Mouse (Mus musculus) adrenal gland, adult 2 months (tissue): ENCODE measurements around the gene Ndufa5. TPM values are rescaled to one million over a fixed set of nuclear protein-coding genes. Genes with fewer than 3 reads are reported as not detected.

Experiments
- DNase-seq: peaks from one replicate; pipeline ENCODE4 v3.0.0; 2021
- long read RNA-seq: library from polyadenylated mRNA; stranded (forward); transcript quantifications from one replicate; pipeline ENCODE4 v2.0.0, GENCODE M21; 2021
- polyA plus RNA-seq: library from polyadenylated mRNA; depleted of rRNA; stranded (reverse); fragments of >200 nt; gene quantifications from 2 replicates; pipeline ENCODE4 v1.2.3, GENCODE M21; 2012; rRNA removed
- total RNA-seq, 2 experiments: library from RNA; stranded (reverse); gene quantifications; 2 replicates each; pipeline ENCODE4 v1.2.3; 2021

The Ndufa5 gene
- total RNA-seq (100 to 1,000 TPM; 305 to 386 TPM), polyA plus RNA-seq (0.34 and 0.90 TPM in 2 replicates)
- long read RNA-seq, transcript Ndufa5-202 (4 exons, 315 nt) = minor isoform, 8 of 302 reads
- long read RNA-seq, transcript Ndufa5-201 (5 exons, 875 nt) = major isoform, 215 of 302 reads
- long read RNA-seq, partial matches to known transcripts = 70 of 302 reads
- long read RNA-seq, other reads (novel, unspliced or antisense) = 6 of 302 reads

DNA sequence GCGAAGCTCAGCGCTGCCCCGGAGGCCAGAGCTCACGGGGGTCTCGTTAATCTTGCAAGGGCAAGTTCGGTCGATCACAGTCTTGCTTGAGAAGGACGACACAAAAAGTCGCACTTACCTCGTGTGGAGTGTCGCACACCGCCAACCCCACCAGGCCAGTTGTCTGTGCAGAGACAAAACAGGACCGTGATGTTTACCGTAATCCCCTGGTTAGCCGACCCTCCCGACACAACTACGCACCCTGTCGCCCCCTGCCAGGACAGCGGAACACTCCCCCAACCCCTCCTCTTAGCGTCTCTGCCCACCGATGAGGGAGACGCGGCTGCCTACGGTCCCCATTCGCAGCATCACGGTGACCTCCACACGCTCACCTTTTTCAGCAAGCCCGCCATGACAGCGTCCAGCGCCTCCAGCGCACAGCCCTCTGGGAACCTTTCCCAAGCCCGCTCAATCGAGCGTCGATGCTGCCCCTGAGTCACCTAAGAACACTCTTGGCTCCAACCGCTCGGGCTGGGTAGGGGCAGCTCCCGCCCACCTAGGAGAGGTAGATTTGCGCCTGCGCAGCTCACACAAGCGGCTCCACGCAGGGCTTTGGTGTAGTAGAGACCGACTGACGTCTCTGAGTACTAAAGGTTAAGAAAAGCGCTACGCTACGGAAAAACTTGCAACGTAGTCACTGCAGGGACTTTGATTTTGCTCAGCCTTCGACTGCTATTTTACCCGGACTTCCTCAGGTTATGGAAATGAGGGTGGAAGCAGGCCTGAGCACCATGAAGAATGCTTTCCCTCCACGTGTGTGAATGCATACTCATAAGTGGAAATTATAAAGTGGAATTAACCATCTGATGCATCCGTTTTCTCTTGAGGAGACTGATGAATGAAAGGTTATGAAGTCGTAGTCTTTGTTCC, at the start of gene Ndufa5:
TSS of gene Ndufa5 (minus strand) at position 859 of the 909 bp plus-strand sequence.
- peak; percentile 95 for DNase-seq

DNA sequence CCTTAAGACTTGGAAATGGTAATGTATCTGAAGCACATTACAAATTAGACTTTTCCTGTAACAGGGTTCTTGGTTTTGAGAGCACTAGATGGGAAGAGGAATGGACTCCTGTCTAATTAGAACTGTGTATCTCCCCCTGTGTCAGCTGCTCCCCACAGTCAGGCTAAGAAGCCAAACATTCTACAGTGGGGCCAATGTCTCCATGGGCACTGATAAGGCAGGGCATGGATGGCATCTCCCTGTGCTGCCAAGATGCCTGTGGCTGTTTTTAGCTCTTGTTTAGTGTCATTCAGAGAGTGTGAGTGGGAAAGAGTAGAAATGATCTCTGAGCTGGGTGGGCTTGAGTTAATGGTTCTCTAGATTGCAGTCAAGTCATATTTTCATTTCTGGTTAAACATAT, 45.5 kb upstream of the Ndufa5 start:
- no peak for DNase-seq

DNA sequence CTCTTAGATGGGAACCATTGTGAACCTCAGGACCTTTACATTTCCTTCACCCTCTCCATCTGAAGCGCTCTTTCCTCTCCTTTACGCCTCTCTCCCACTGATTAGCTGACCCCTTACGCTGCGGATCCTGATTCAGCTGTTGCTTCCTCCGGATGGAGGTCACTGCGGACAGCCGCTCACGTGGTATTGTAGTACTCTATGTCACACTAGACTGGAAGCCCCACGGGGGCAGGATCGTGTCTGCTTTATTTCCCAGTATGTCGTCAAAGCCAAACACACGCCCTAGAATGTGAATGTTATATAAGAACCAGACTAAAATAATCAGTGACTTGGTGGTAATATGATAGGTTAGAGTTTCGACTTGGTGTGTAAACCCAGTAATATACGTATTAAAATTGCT, 44.6 kb upstream of the Ndufa5 start:
- no peak for DNase-seq

DNA sequence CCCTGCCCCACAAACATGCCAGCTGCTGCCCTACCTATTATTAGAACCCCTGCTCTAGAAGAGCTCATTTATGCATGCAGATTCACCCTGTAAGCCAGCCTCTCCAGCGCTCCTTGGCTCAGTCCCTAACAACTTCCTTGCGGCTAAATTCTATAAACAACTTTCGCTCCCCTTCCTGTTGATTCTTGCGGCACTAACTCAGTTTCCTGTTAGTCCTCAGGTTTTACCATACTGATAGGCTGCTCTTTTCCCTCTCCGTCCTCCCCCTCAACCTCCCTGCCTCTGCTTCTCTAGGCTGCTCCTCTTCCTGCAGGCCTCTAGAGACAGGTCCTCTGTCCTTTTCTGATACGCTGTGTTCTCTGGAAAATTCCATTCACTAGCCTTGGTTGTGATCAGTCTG, 43.3 kb upstream of the Ndufa5 start:
- peak; percentile 13 for DNase-seq

DNA sequence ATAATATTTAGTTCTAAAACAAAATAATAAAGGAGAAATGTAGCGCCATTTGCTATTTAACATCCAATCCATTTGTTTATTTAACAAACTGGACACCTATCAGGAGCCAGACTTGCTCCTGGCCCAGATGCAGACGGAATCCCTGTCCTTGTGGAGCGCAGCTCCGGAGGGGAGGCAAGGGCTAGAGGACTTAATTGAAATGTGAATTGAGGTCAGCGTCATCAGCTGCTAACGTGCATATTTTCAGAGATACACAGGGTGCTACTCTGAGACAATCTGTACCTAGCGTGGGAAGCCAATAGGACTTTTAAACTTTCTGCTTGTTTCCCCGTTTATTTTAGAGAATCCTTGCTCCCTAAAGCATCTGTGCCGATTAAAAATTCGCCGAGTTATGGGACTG, 42.5 kb upstream of the Ndufa5 start:
- no peak for DNase-seq

DNA sequence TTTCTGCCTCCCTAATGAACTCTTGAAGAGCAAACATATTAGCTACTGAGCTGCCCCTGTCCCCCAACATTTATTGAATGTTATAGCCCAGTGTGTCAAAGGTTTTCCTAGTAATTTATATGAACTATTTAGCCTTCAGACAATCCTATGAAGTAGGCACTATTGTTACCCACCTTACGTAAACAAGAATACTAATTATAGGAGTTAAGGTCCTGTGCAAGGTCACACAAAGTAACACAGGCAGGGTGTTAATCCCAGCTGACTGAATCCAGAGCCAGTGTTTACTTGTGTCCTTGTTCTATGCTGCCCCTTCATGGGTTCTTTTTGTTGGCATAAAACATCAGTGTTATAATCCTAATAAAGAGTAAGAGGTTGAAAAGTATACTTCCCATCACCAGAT, 41.9 kb upstream of the Ndufa5 start:
- DNase-seq = no peak

DNA sequence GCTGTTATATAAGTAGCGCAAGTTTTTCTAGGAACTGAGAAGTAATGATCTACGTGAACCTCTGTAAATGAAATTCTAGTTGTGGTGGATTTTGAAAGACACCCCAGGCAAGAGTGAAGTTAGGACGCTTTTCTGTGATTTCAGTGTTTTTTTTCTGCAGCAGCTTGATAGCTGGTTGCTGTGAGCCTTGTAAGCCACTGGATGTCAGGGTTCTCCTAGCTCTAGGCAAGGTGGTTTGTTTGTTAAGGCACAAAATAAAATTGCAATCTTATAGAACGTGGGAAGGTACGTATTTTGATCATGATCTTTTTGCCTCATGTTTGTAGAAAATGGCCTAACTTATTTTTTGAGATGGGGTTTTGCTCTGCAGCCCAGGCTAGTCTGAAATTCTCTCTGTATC, 41.1 kb upstream of the Ndufa5 start:
- no peak for DNase-seq

DNA sequence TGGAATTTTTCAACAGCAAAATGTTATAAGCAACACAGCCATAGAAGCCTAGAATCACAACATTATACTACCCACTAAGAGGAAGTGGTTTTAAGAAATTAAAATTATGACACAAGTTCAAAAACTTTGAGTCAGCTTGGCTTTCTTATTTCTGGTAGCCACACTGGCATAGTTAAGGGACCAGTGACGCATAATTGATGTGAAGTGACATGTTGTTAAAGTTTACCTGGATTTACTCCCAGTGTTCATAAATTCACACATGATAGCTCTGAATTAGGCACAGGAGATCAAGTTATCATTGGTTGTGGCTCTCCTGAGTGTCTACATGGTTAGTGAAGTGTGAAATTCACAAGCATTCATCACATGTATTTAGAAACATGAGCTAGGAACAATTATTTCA, 37.1 kb upstream of the Ndufa5 start:
- DNase-seq = no peak

DNA sequence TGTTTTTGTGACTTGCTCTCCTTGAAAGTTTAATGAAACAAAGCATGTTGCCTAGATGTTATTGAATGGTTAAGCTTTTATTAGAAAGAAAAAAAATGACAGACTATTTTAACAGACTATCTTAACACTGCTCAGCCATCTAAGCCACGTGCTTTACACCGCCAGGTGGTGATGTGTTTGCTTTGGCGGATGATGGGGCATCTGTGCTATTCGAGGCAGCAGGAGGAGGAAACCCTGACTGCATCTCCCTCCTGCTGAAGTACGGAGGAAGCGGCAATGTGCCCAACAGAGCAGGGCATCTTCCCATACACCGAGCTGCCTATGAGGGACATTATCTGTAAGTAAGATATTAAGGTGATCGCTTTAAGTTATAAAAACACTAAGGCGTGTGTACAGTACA, 36.3 kb upstream of the Ndufa5 start:
- no peak for DNase-seq

DNA sequence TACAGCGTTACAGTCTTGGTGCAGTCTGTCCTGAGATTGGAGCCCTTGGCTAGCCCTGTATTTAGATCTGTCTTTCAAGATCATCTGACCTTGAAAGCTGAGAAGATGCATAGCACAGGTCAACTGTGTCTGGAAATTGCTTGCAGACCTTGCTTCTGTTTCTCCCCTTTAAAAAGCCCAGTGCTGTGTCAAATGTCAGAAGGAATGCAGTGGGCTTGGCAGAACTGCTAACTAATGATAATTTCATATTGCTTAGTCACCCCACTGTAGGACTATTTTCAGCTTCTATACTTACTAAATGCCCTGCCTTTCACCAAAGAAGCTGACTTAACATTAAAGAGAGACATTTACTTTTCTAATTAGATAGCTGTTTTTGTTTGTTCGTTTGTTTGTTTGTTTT, 27.7 kb upstream of the Ndufa5 start:
- no peak for DNase-seq

DNA sequence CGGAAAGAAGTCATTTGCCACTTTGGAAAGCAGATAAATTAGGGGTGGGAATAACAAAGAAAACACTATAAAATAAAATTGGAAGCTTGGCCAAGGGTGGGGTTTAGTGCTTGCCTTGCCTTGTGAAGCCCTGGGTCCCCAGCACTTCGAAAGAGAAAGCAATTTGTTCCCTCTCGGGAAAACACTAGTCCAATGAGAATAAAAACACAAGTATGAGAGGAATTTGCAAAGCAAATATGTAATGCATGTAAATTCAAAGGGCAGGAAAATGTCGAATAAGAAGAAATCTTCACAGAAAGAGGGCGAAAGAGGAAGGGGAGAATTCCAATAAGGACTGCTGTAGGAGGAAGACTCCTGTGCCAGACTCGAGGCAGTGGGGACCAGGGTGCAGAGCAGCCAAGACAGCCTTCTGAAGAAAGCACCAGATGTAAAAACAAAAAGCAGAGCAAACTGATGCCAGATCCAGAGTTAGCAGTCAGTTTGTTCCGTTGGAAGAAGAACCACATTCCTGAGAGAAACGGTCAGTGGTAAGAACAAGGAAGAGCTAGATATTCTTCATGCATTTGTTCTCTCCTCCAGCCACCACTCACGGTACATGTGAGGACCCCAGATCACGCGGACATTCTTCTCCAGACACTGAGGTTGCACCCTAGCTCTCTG, 26.7 kb upstream of the Ndufa5 start:
- no peak for DNase-seq

DNA sequence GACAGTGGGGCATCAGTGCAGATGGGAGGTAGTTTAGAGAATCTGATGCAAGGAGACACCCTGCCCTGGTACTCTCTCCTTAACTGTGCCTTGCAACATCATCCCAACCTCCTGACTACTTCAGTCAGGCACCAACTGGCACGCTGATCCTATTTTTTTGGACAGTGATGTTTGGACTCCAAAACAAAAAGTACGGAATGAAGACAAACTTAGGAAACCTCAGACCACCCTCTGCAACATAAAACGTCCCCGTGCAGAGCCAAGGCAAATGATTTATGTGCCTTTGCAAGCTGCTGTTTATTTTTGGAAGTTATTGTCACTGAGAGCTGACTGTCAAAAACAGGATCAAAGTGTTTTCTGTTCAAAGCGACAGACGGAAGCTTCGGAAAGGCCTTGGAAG, 24.2 kb upstream of the Ndufa5 start:
- no peak for DNase-seq

DNA sequence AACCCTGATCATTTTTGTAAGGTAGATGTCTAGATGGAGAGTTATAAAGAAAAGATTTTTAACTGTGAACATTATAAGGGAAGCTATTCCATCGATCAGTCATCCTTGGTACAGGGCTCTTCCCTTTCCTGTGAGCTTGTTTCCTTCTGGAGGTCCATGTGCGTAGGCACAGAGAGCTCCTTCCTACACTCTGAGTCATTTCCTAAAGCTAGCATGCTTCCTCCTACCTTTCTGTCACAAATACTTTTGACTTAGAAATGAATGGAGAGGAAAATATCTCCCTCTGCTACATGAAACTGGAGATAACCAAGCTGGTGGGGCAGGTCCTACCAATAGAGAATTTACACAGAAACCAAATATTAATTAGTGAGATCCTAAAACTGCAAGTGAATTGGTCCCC, 22.0 kb upstream of the Ndufa5 start:
- no peak for DNase-seq

DNA sequence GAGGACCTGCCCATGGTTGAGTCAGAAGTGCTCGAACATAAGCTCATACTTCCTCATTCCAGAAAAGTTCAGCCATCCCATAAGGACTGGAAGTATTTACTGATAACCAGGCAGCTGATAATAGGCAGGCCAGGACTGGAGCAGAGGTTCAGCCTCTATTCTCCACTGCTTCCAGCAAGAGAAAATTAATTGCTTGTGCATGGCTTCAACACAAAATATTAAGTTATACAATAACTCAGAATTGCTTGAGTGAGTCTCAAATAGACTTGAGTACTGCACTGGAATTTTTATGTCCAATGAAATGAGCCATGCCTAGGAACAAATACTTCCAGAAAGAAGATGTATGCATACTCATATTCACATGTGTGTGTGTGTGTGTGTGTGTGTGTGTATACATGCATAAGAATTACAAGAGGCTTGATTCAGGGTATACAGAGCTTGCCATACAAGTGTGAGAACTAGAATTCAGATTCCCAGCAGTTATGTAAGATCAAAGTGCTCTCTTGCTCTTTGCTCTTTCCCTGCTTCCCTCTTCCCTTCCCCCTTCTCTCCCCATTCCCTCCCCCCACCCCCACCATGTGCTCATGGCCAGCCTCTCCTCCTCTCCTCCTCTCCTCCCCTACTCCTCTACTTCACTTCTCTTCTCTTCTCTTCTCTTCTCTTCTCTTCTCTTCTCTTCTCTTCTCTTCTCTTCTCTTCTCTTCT, 19.1 kb upstream of the Ndufa5 start:
- no peak for DNase-seq

DNA sequence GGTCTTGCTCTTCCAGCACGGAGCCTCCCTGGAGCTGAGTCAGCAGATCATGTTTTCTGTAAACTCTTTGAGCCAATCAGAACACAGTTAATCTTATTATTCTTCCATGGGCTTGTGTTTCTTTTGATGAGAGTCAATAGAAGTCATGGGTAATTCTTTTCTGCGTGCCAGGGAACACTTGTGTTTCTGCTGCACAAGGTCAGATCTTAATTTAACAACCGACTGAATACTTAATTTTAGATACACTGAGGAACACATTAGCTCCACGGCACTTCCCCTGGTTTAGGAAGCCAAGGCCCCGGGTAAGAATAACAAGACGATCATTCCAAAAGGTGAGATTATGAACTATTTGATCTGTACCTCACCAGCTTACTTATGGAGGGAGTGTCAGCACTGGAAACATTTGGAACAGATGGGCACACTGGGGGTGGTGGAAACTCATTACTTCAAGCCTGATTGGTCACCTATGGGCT, 15.3 kb upstream of the Ndufa5 start:
- no peak for DNase-seq

DNA sequence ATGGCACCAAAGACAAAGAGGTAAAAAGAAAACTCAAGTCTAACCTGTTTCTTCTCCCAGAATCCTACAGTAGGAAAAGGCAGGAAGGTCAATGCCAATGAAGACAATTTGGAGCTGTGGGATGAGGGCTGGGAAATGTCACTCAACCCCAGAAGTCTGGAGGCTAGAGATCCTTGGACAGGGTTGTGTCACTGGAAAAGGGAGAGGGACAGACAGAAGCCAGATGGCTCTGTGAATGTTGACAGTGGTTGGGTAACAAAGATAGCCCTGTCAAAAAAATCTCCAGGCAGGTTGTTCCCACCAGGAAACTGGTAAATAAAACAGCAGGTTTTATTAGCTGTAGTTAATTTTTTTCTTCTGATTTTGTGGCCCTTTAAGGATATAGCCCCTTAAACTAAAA, 14.6 kb upstream of the Ndufa5 start:
- DNase-seq = no peak

DNA sequence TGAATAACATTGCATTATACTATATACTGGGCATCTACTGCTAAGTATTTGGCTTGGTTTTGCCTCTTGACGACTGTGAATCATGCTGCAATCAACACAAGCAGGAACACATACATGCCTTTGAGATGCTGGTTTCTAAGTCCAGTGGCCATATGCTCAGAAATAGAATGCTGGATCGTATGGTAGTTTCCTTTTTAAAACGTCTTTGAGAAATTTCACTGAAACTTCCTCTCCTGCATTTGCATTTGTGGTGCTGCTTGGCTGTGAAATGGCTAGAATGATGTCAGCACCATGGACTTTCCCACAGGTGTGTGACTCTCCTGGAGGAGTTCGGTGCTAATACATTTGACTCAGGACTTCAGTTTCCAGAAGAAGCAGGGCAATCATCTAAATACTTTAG, 12.3 kb upstream of the Ndufa5 start:
- no peak for DNase-seq

DNA sequence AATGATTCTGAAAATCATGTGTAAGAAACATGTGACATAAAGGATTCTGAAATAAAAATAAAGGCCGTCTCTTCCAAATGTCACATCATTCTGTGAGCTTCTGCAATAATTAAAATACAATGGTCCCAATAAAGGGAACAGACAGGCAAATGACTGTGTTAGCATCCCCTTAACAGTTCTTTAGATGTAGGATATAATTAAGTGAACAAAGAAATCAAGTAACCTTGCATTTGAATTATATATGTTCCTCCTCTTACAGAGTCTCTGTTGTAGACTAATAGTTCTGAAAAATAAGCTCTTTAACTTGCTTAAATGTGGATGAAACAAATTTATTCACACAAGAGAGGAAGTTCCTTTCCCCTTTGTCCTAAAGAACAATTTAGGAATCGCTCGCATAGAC, 10.6 kb upstream of the Ndufa5 start:
- no peak for DNase-seq

DNA sequence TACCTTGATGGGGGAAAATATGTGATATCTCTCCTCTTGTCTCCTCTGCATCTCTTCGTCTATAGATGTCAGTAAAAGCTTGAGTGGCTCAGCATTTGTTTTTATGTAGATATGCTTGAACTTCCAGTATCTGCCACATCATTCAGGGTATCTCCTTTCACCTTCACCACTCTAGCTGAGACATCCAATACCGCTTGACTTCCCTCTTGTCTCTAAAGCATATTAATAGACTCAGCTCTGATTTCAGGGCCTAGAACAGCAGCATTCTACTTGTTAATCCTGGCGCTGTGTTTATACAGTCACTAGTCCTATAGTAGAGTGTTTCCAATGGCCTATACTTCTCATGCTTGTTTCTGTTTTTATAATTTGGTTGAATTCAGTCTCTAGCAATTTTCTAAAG, 5.0 kb upstream of the Ndufa5 start:
- no peak for DNase-seq

DNA sequence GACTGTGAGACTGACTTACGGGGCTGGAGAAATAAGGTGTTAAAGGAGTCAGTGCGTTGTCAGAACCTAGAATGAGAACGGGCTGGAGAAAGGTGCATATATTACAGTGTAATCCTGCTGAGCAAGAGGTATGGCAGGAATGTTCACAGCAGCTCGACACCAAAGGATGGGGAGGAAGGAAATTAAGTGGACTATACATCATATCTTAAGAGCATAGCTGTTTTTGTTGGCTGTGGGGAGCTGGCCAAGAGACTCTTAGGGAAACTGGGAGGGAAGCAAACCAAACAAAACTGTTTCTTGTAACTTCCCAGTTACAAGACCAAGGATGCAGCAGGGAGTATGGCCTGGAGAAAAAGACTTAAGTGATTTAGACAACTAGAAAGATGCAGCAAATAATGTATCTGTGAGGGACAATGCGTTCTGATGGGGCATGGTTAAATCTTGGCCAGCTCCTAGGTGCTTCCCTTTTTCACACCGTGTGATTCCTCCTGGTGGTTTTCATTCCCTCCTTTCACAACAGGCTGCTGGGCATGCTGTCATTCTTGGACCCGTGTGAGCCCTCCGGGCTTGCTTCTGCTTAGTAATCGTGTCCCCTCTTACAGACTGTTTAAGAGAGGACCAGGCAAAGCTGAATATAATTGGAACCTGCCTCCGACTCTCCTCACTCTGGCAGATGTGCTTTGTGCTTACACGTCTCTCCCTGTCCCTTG, 3.1 kb upstream of the Ndufa5 start:
- DNase-seq = no peak

DNA sequence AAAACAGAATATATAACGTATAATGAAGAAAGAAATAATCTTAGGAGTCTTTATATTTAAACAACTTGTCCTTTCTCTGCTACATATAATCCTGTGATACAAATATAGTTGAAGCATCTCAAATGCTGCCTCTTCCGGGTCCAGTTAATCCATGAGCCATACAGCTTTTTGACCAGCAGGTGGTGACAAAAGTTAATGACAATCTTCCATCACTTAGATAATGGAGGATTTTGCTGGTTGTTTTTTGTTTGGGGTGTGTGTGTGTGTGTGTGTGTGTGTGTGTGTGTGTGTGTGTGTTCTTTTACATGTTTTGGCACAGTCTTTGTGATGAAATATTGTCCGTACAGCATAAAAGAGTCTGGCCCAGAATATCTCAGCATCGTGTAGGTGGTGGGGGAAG, 2.4 kb upstream of the Ndufa5 start:
- DNase-seq = peak; percentile 47

DNA sequence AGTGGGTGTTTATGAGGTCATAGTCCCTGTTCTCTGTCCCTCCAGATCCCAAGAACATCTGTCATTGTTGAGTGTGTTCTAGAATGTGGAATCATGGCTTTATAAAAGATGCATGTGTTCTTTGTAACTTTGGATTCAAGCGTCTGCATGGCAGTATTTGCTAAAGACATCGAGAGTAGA, 141 bp upstream of the Ndufa5 start, which contains the start of gene Asb15:
TSS of gene Asb15 (plus strand) at position 81 of the 180 bp plus-strand sequence.
- no peak for DNase-seq
